Mouse (Mus musculus): ENCODE data around the gene M1ap. TPM values are rescaled to one million over a fixed set of nuclear protein-coding genes. Genes with fewer than 3 reads are reported as not detected.

M1ap gene
- total RNA-seq, 2 experiments from 2014 or later: not detected

GRCm38 (mm10) chr6:83069488-83070246, 123.0 kb downstream of the M1ap start:
- DNase-seq (ENCODE audit: low spot score in 2 of 2): no peak

- no peak for DNase-seq (ENCODE audit: low spot score in 2 of 2)
Measured at GRCm38 (mm10) chr6:83070247-83070310, 123.4 kb downstream of the M1ap start, which contains the start of gene Tlx2. TSS of gene Tlx2 (minus strand) at chr6:83070293.

GRCm38 (mm10) chr6:83070311-83071219, 123.9 kb downstream of the M1ap start:
- DNase-seq (ENCODE audit: low spot score in 2 of 2): peak; percentile 56 to 65

- no peak for DNase-seq (ENCODE audit: low spot score in 2 of 2)
Measured at GRCm38 (mm10) chr6:83071220-83071619, 124.5 kb downstream of the M1ap start.

- DNase-seq (ENCODE audit: low spot score in 2 of 2): no peak
Measured at GRCm38 (mm10) chr6:83074979-83075378, 128.3 kb downstream of the M1ap start.

GRCm38 (mm10) chr6:83077630-83078323, 131.1 kb downstream of the M1ap start, which contains the start of gene Pcgf1:
TSS of gene Pcgf1 (plus strand) at chr6:83077869.
- peak in 1 of 2 experiments; percentile 52 for DNase-seq (ENCODE audit: low spot score in 2 of 2)

- peak; percentile 100 for DNase-seq (ENCODE audit: low spot score in 2 of 2)
Measured at GRCm38 (mm10) chr6:83078324-83078858, 131.7 kb downstream of the M1ap start.

Small RNA genes lying within 50 kb of the gene (microRNA-seq; reads per million reads assigned to microRNA genes)
- 0 to 0.20 reads per million in 2 experiments for gene Mir7040

Other genes with a start within 250 kb of the M1ap start
- gene Pole4, start 241.5 kb upstream of the M1ap start, total RNA-seq (2021): 10 to 100 TPM; 52.3 to 60.0 TPM
- 10 to 100 TPM; 10.6 to 13.0 TPM for gene Hk2, start 172.4 kb upstream of the M1ap start, total RNA-seq (2021)
- gene Sema4f, start 7.1 kb upstream of the M1ap start, total RNA-seq (2021): 10 to 100 TPM; 43.2 to 47.0 TPM
- gene Dok1, start 86.6 kb downstream of the M1ap start, total RNA-seq (2021): 1 to 10 TPM; 1.6 to 2.4 TPM
- gene Loxl3, start 87.3 kb downstream of the M1ap start, total RNA-seq (2021): 1 to 10 TPM; 3.0 to 5.7 TPM
- gene Aup1, start 107.6 kb downstream of the M1ap start, total RNA-seq (2021): 100 to 1,000 TPM in 1 of 2 experiments, 10 to 100 TPM in 1; 92.7 to 115 TPM
- gene Htra2, start 108.4 kb downstream of the M1ap start, total RNA-seq (2021): 10 to 100 TPM; 68.0 to 70.4 TPM
- under 1 TPM; 0.37 to 0.54 TPM for gene Dqx1, start 110.9 kb downstream of the M1ap start, total RNA-seq (2021)
- gene Tlx2, start 123.4 kb downstream of the M1ap start, total RNA-seq (2021): not detected
- 10 to 100 TPM; 18.8 to 22.2 TPM for gene Pcgf1, start 131.0 kb downstream of the M1ap start, total RNA-seq (2021)
- under 1 TPM; 0.42 to 0.46 TPM for gene Lbx2, start 139.5 kb downstream of the M1ap start, total RNA-seq (2021)
- gene Ccdc142, start 154.7 kb downstream of the M1ap start, total RNA-seq (2021): 10 to 100 TPM in 1 of 2 experiments, 1 to 10 TPM in 1; 5.9 to 12.0 TPM
- gene Gm42688, start 154.7 kb downstream of the M1ap start, total RNA-seq (2021): 1 to 10 TPM; 7.2 to 8.1 TPM
- 10 to 100 TPM; 55.6 to 58.1 TPM for gene Mrpl53, start 162.1 kb downstream of the M1ap start, total RNA-seq (2021)
- gene Mogs, start 168.6 kb downstream of the M1ap start, total RNA-seq (2021): 10 to 100 TPM; 27.7 to 30.3 TPM
- 10 to 100 TPM; 68.6 to 72.7 TPM for gene Wbp1, start 174.7 kb downstream of the M1ap start, total RNA-seq (2021)
- 10 to 100 TPM; 21.6 to 22.6 TPM for gene Ino80b, start 178.5 kb downstream of the M1ap start, total RNA-seq (2021)
- gene Rtkn, start 188.6 kb downstream of the M1ap start, total RNA-seq (2021): 10 to 100 TPM; 36.2 to 36.5 TPM
- 10 to 100 TPM; 21.5 to 28.1 TPM for gene Wdr54, start 209.5 kb downstream of the M1ap start, total RNA-seq (2021)
- gene 1700003E16Rik, start 209.5 kb downstream of the M1ap start, total RNA-seq (2021): 10 to 100 TPM; 20.6 to 22.1 TPM
- 100 to 1,000 TPM; 360 to 362 TPM for gene Dctn1, start 219.0 kb downstream of the M1ap start, total RNA-seq (2021)

Data from layer of hippocampus, postnatal 10 days (tissue).